Mouse (Mus musculus) E14TG2a.4 (cell line): ENCODE measurements around the gene Adprh.
"Not testable (repeated sequence)": the region's sequence is repeated elsewhere in the genome, so short reads cannot be mapped to it uniquely, and the experiment has no call there.

ENCODE experiments used
- H3K27me3 ChIP-seq: 2 replicates; pipeline ENCODE4 v1.6.1; 2014; ENCODE audit warnings: low read length, control low read depth; ENCODE audit not compliant: insufficient read depth
- H3K36me3 ChIP-seq: 2 replicates; pipeline ENCODE4 v1.6.1; 2014; ENCODE audit warnings: low read length, control low read depth; ENCODE audit not compliant: insufficient read depth
- H3K4me1 ChIP-seq: replicated peaks from 2 replicates; pipeline ENCODE4 v1.6.1; 2014; ENCODE audit warnings: low read depth, low read length, control low read depth
- H3K4me3 ChIP-seq: replicated peaks from 2 replicates; pipeline ENCODE4 v1.5.1; 2014; ENCODE audit warnings: mild to moderate bottlenecking, low read length
- H3K9me3 ChIP-seq: 2 replicates; pipeline ENCODE4 v1.6.1; 2014; ENCODE audit warnings: low read length, control low read depth
- CTCF ChIP-seq: conservative IDR thresholded peaks from 2 replicates; pipeline ENCODE4 v1.5.1; 2014; ENCODE audit warnings: low read length
- NANOG ChIP-seq: IDR thresholded peaks from 2 replicates; pipeline ENCODE4 v1.6.1; 2014; ENCODE audit warnings: borderline replicate concordance, low read length, mixed read lengths
- POU5F1 ChIP-seq: IDR thresholded peaks from 2 replicates; pipeline ENCODE4 v1.6.1; 2014; ENCODE audit warnings: low read length, borderline replicate concordance

Adprh gene

GRCm38 (mm10) chr16:38452442-38453202 is at the start of gene Adprh:
Gene Adprh (minus strand): TSS chr16:38452703.
- Histone ChIP-seq H3K36me3 (peaks cover 32% of the 10 kb centered on the region), H3K27me3 (no peaks in the 10 kb centered on the region), H3K9me3 (no peaks in the 10 kb centered on the region), H3K4me1 (peaks cover 83% of the 10 kb centered on the region), H3K4me3 (peak within 1 kb of the TSS; percentile 90)
- TF ChIP-seq POU5F1 (no peak), CTCF (no peak), NANOG (no peak)

GRCm38 (mm10) chr16:38496604-38497140 is 44.2 kb upstream of the Adprh start:
- Histone ChIP-seq H3K4me3 (no peak overlapping the region), H3K9me3 (no peaks in the 10 kb centered on the region), H3K27me3 (no peaks in the 10 kb centered on the region), H3K4me1 (peaks cover 11% of the 10 kb centered on the region), H3K36me3 (peaks cover 34% of the 10 kb centered on the region)
- TF ChIP-seq POU5F1 (no peak), NANOG (no peak)

GRCm38 (mm10) chr16:38493890-38494289 is 41.4 kb upstream of the Adprh start:
- peaks cover 18% of the 10 kb centered on the region for H3K36me3 ChIP-seq
- no peak for TF ChIP-seq CTCF
- TF ChIP-seq NANOG, result no peak
- TF ChIP-seq POU5F1, result no peak
- no peaks in the 10 kb centered on the region for H3K9me3 ChIP-seq

GRCm38 (mm10) chr16:38492551-38492950 is 40.0 kb upstream of the Adprh start:
- H3K4me3 ChIP-seq, result no peak overlapping the region
- no peaks in the 10 kb centered on the region for H3K9me3 ChIP-seq
- TF ChIP-seq NANOG, result no peak
- TF ChIP-seq CTCF, result no peak
- TF ChIP-seq POU5F1, result no peak
- peaks cover 10% of the 10 kb centered on the region for H3K36me3 ChIP-seq
- peaks cover 6% of the 10 kb centered on the region; the same call in 1 of the 2 replicates for H3K4me1 ChIP-seq
- no peaks in the 10 kb centered on the region; the same call in 1 of the 2 replicates for H3K27me3 ChIP-seq

More at GRCm38 (mm10) chr16:38493890-38494289, 41.4 kb upstream of the Adprh start:
- no peaks in the 10 kb centered on the region for H3K27me3 ChIP-seq
- H3K4me1 ChIP-seq, result peaks cover 8% of the 10 kb centered on the region
- no peak overlapping the region for H3K4me3 ChIP-seq

GRCm38 (mm10) chr16:38483582-38484309 is 31.2 kb upstream of the Adprh start:
- H3K27me3 ChIP-seq, result peaks cover 37% of the 10 kb centered on the region
- TF ChIP-seq POU5F1 (no peak), CTCF (no peak), NANOG (no peak)
- peaks cover 4% of the 10 kb centered on the region; the same call in 1 of the 2 replicates for H3K36me3 ChIP-seq
- H3K4me1 ChIP-seq, result peaks cover 17% of the 10 kb centered on the region
- peak overlapping the region; percentile 73 for H3K4me3 ChIP-seq
- no peaks in the 10 kb centered on the region for H3K9me3 ChIP-seq

GRCm38 (mm10) chr16:38482780-38483562 is 30.5 kb upstream of the Adprh start:
- H3K4me1 ChIP-seq, result peaks cover 17% of the 10 kb centered on the region
- TF ChIP-seq NANOG, result no peak
- no peak for TF ChIP-seq POU5F1
- TF ChIP-seq CTCF, result peak; percentile 44
- H3K4me3 ChIP-seq, result peak overlapping the region; percentile 73
- peaks cover 37% of the 10 kb centered on the region for H3K27me3 ChIP-seq
- peaks cover 4% of the 10 kb centered on the region for H3K36me3 ChIP-seq
- H3K9me3 ChIP-seq, result no peaks in the 10 kb centered on the region

GRCm38 (mm10) chr16:38481327-38481726 is 28.8 kb upstream of the Adprh start:
- peaks cover 2% of the 10 kb centered on the region for H3K36me3 ChIP-seq
- no peak for TF ChIP-seq POU5F1
- TF ChIP-seq CTCF, result no peak
- TF ChIP-seq NANOG, result no peak
- H3K4me3 ChIP-seq, result no peak overlapping the region
- no peaks in the 10 kb centered on the region for H3K9me3 ChIP-seq
- H3K27me3 ChIP-seq, result peaks cover 36% of the 10 kb centered on the region
- peaks cover 27% of the 10 kb centered on the region for H3K4me1 ChIP-seq

GRCm38 (mm10) chr16:38478296-38478695 is 25.8 kb upstream of the Adprh start:
- H3K4me1 ChIP-seq, result peaks cover 46% of the 10 kb centered on the region
- no peak overlapping the region for H3K4me3 ChIP-seq
- no peaks in the 10 kb centered on the region for H3K9me3 ChIP-seq
- TF ChIP-seq NANOG (no peak), POU5F1 (no peak), CTCF (no peak)
- H3K36me3 ChIP-seq, result no peaks in the 10 kb centered on the region; the same call in 1 of the 2 replicates
- peaks cover 15% of the 10 kb centered on the region for H3K27me3 ChIP-seq

- not testable (repeated sequence) for H3K9me3 ChIP-seq, H3K27me3 ChIP-seq, H3K36me3 ChIP-seq
- Histone ChIP-seq H3K4me3 (peak overlapping the region; percentile 69), H3K4me1 (peaks cover 52% of the 10 kb centered on the region)
Observed at GRCm38 (mm10) chr16:38477241-38477608, 24.7 kb upstream of the Adprh start.
